Mouse (Mus musculus) intestine, embryonic 16.5 days (tissue): ENCODE data around the gene Arl15. TPM values are rescaled to one million over a fixed set of nuclear protein-coding genes. Genes with fewer than 3 reads are reported as not detected.

Experiments
- ATAC-seq: fragments of 200-750 bp; cut with Nextera tagmentation; 2 replicates; pipeline ENCODE4 v1.8.0; 2017; ENCODE audit warnings: moderate TSS enrichment, moderate library complexity
- H3K27ac ChIP-seq: fragments of 300-500 bp; sonication (generic); 2 replicates; pipeline ENCODE4 v1.5.1; 2014; ENCODE audit warnings: mild to moderate bottlenecking, low read length
- H3K27me3 ChIP-seq: fragments of 300-500 bp; sonication (generic); replicated peaks from 2 replicates; pipeline ENCODE4 v1.6.1; 2014; ENCODE audit warnings: low read length, control low read depth, mixed read lengths; ENCODE audit not compliant: control insufficient read depth, insufficient read depth
- H3K36me3 ChIP-seq: fragments of 300-500 bp; sonication (generic); 2 replicates; pipeline ENCODE4 v1.6.1; 2014; ENCODE audit warnings: low read length, control low read depth; ENCODE audit not compliant: control insufficient read depth, insufficient read depth
- H3K4me1 ChIP-seq: fragments of 300-500 bp; sonication (generic); 2 replicates; pipeline ENCODE4 v1.6.1; 2014; ENCODE audit warnings: low read length, control low read depth, mixed read lengths; ENCODE audit not compliant: control insufficient read depth, insufficient read depth
- H3K4me2 ChIP-seq: fragments of 300-500 bp; sonication (generic); 2 replicates; pipeline ENCODE4 v1.6.1; 2014; ENCODE audit warnings: low read depth, low read length, control low read depth
- H3K4me3 ChIP-seq: fragments of 300-500 bp; sonication (generic); 2 replicates; pipeline ENCODE4 v1.5.1; 2014; ENCODE audit warnings: mild to moderate bottlenecking, low read length
- H3K9ac ChIP-seq: fragments of 300-500 bp; sonication (generic); 2 replicates; pipeline ENCODE4 v1.6.1; 2014; ENCODE audit warnings: low read depth, low read length
- H3K9me3 ChIP-seq: fragments of 300-500 bp; sonication (generic); 2 replicates; pipeline ENCODE4 v1.6.1; 2016; ENCODE audit warnings: low read length, control low read depth; ENCODE audit not compliant: control insufficient read depth
- WGBS: fragments of 180-500 bp; shearing (Covaris S2); extraction: QIAGEN DNeasy Blood & Tissue Kit; methylation state at CpG from one replicate; pipeline ENCODE4 v1.1.7; 2014; 5-methylcytosine and 5-hydroxymethylcytosine counted together
- polyA plus RNA-seq: library from polyadenylated mRNA; unstranded; fragments of >200 nt; fragmentation: Nextera tagmentation; extraction: Ambion mirVana; gene quantifications from 2 replicates; pipeline ENCODE4 v1.2.1, GENCODE M21; 2015

Gene Arl15
- polyA plus RNA-seq, 1 experiment from 2014 or later = 10.6 TPM

- WGBS = 88% methylated on average over 14 of the region's 14 CpGs
- H3K27me3 ChIP-seq = no peaks in the 10 kb centered on the region
- no peaks in the 10 kb centered on the region for H3K9me3 ChIP-seq
Measured at GRCm38 (mm10) chr13:113915700-113916099, 121.4 kb downstream of the Arl15 start.

GRCm38 (mm10) chr13:113916761-113917160, 122.5 kb downstream of the Arl15 start:
- Histone ChIP-seq H3K9me3 (no peaks in the 10 kb centered on the region), H3K4me3 (no peak overlapping the region), H3K4me1 (no peaks in the 10 kb centered on the region), H3K36me3 (no peaks in the 10 kb centered on the region), H3K27ac (no peak overlapping the region), H3K9ac (no peak overlapping the region), H3K27me3 (no peaks in the 10 kb centered on the region), H3K4me2 (no peak overlapping the region)
- 85% methylated on average over 5 of the region's 5 CpGs for WGBS
- no peak for ATAC-seq

More at GRCm38 (mm10) chr13:113915700-113916099, 121.4 kb downstream of the Arl15 start:
- Histone ChIP-seq H3K27ac (no peak overlapping the region), H3K9ac (no peak overlapping the region), H3K4me1 (no peaks in the 10 kb centered on the region), H3K36me3 (no peaks in the 10 kb centered on the region), H3K4me2 (no peak overlapping the region), H3K4me3 (no peak overlapping the region)
- no peak for ATAC-seq

- Histone ChIP-seq H3K27ac (no peak overlapping the region), H3K9me3 (no peaks in the 10 kb centered on the region), H3K36me3 (no peaks in the 10 kb centered on the region), H3K27me3 (no peaks in the 10 kb centered on the region), H3K9ac (no peak overlapping the region), H3K4me3 (no peak overlapping the region), H3K4me1 (no peaks in the 10 kb centered on the region), H3K4me2 (no peak overlapping the region)
- ATAC-seq = no peak
- WGBS = 79% methylated on average over 6 of the region's 6 CpGs
Measured at GRCm38 (mm10) chr13:113917376-113917775, 123.1 kb downstream of the Arl15 start.

- no peak for ATAC-seq
- no peaks in the 10 kb centered on the region for H3K9me3 ChIP-seq
- no peak overlapping the region for H3K9ac ChIP-seq
- no peak overlapping the region for H3K27ac ChIP-seq
- H3K4me3 ChIP-seq = no peak overlapping the region
- WGBS = 75% methylated on average over 15 of the region's 15 CpGs
- no peak overlapping the region for H3K4me2 ChIP-seq
- no peaks in the 10 kb centered on the region for H3K36me3 ChIP-seq
- H3K4me1 ChIP-seq = no peaks in the 10 kb centered on the region
- H3K27me3 ChIP-seq = no peaks in the 10 kb centered on the region
Measured at GRCm38 (mm10) chr13:113917868-113918411, 123.6 kb downstream of the Arl15 start.

- Histone ChIP-seq H3K4me3 (no peak overlapping the region), H3K9me3 (no peaks in the 10 kb centered on the region), H3K27ac (no peak overlapping the region), H3K4me2 (no peak overlapping the region), H3K27me3 (no peaks in the 10 kb centered on the region), H3K9ac (no peak overlapping the region), H3K4me1 (no peaks in the 10 kb centered on the region), H3K36me3 (no peaks in the 10 kb centered on the region)
- 87% methylated on average over 7 of the region's 7 CpGs for WGBS
- no peak for ATAC-seq
Measured at GRCm38 (mm10) chr13:113918668-113919067, 124.4 kb downstream of the Arl15 start.

GRCm38 (mm10) chr13:113935697-113936096, 141.4 kb downstream of the Arl15 start:
- WGBS = 92% methylated on average over 4 of the region's 4 CpGs
- Histone ChIP-seq H3K4me3 (no peak overlapping the region), H3K9me3 (no peaks in the 10 kb centered on the region), H3K36me3 (no peaks in the 10 kb centered on the region), H3K9ac (no peak overlapping the region), H3K27ac (no peak overlapping the region), H3K27me3 (no peaks in the 10 kb centered on the region), H3K4me2 (no peak overlapping the region), H3K4me1 (no peaks in the 10 kb centered on the region)
- no peak for ATAC-seq

- Histone ChIP-seq H3K4me2 (no peak overlapping the region), H3K9me3 (no peaks in the 10 kb centered on the region), H3K27me3 (no peaks in the 10 kb centered on the region), H3K4me1 (no peaks in the 10 kb centered on the region), H3K9ac (no peak overlapping the region), H3K36me3 (no peaks in the 10 kb centered on the region), H3K4me3 (no peak overlapping the region), H3K27ac (no peak overlapping the region)
- ATAC-seq = no peak
- WGBS = 90% methylated on average over 5 of the region's 5 CpGs
Measured at GRCm38 (mm10) chr13:113937231-113937630, 142.9 kb downstream of the Arl15 start.

- Histone ChIP-seq H3K4me3 (no peak overlapping the region), H3K9me3 (no peaks in the 10 kb centered on the region), H3K4me1 (no peaks in the 10 kb centered on the region), H3K9ac (no peak overlapping the region), H3K4me2 (no peak overlapping the region), H3K27me3 (no peaks in the 10 kb centered on the region), H3K36me3 (no peaks in the 10 kb centered on the region), H3K27ac (no peak overlapping the region)
- no peak for ATAC-seq
- 86% methylated on average over 9 of the region's 9 CpGs for WGBS
Measured at GRCm38 (mm10) chr13:113938561-113938960, 144.3 kb downstream of the Arl15 start.

- H3K27ac ChIP-seq = no peak overlapping the region
- H3K4me1 ChIP-seq = no peaks in the 10 kb centered on the region
- H3K4me2 ChIP-seq = no peak overlapping the region
- 85% methylated on average over 10 of the region's 10 CpGs for WGBS
- no peak overlapping the region for H3K4me3 ChIP-seq
- no peaks in the 10 kb centered on the region for H3K9me3 ChIP-seq
- H3K27me3 ChIP-seq = no peaks in the 10 kb centered on the region
- no peak overlapping the region for H3K9ac ChIP-seq
- no peak for ATAC-seq
- no peaks in the 10 kb centered on the region for H3K36me3 ChIP-seq
Measured at GRCm38 (mm10) chr13:113939097-113939496, 144.8 kb downstream of the Arl15 start.

GRCm38 (mm10) chr13:113939681-113940080, 145.4 kb downstream of the Arl15 start:
- WGBS = 59% methylated on average over 3 of the region's 3 CpGs
- Histone ChIP-seq H3K36me3 (no peaks in the 10 kb centered on the region), H3K4me1 (no peaks in the 10 kb centered on the region), H3K9ac (no peak overlapping the region), H3K27me3 (no peaks in the 10 kb centered on the region), H3K9me3 (no peaks in the 10 kb centered on the region), H3K27ac (no peak overlapping the region), H3K4me3 (no peak overlapping the region), H3K4me2 (no peak overlapping the region)
- no peak for ATAC-seq
